Mouse (Mus musculus) neural tube, embryonic 10.5 days (tissue): Measurements from ENCODE around the gene Tcp11.

ENCODE experiments used
- DNase-seq: peaks from one replicate; pipeline ENCODE4 v3.0.0-alpha.2; 2017; ENCODE audit warnings: low spot score; ENCODE audit errors: extremely low spot score

The Tcp11 gene

GRCm38 (mm10) chr17:28080045-28080816 lies at the start of gene Tcp11:
Gene Tcp11, minus strand, starts transcription at chr17:28080639.
- peak; percentile 70 for DNase-seq

- no peak for DNase-seq
Observed at GRCm38 (mm10) chr17:28129796-28130195, 49.4 kb upstream of the Tcp11 start.

GRCm38 (mm10) chr17:28124368-28124767 lies 43.9 kb upstream of the Tcp11 start:
- DNase-seq: no peak

- peak; percentile 37 for DNase-seq
Observed at GRCm38 (mm10) chr17:28123627-28124026, 43.2 kb upstream of the Tcp11 start.

GRCm38 (mm10) chr17:28122949-28123348 lies 42.5 kb upstream of the Tcp11 start:
- no peak for DNase-seq

- no peak for DNase-seq
Observed at GRCm38 (mm10) chr17:28120460-28120859, 40.0 kb upstream of the Tcp11 start.

- DNase-seq: no peak
Observed at GRCm38 (mm10) chr17:28117451-28118209, 37.2 kb upstream of the Tcp11 start.

- no peak for DNase-seq
Observed at GRCm38 (mm10) chr17:28116335-28116734, 35.9 kb upstream of the Tcp11 start.

GRCm38 (mm10) chr17:28112266-28112665 lies 31.8 kb upstream of the Tcp11 start:
- DNase-seq: no peak

GRCm38 (mm10) chr17:28107275-28107674 lies 26.8 kb upstream of the Tcp11 start:
- DNase-seq: peak; percentile 65

- no peak for DNase-seq
Observed at GRCm38 (mm10) chr17:28106352-28106751, 25.9 kb upstream of the Tcp11 start.

GRCm38 (mm10) chr17:28104416-28104815 lies 24.0 kb upstream of the Tcp11 start:
- no peak for DNase-seq

- no peak for DNase-seq
Observed at GRCm38 (mm10) chr17:28101902-28102319, 21.5 kb upstream of the Tcp11 start.

GRCm38 (mm10) chr17:28101284-28101887 lies 20.9 kb upstream of the Tcp11 start:
- DNase-seq: no peak

GRCm38 (mm10) chr17:28100669-28101068 lies 20.2 kb upstream of the Tcp11 start:
- DNase-seq: no peak

GRCm38 (mm10) chr17:28099086-28099485 lies 18.6 kb upstream of the Tcp11 start:
- no peak for DNase-seq

- no peak for DNase-seq
Observed at GRCm38 (mm10) chr17:28097308-28097707, 16.9 kb upstream of the Tcp11 start.

GRCm38 (mm10) chr17:28096418-28096817 lies 16.0 kb upstream of the Tcp11 start:
- no peak for DNase-seq

GRCm38 (mm10) chr17:28093837-28094236 lies 13.4 kb upstream of the Tcp11 start:
- DNase-seq: no peak

- DNase-seq: no peak
Observed at GRCm38 (mm10) chr17:28092297-28092696, 11.9 kb upstream of the Tcp11 start.

- no peak for DNase-seq
Observed at GRCm38 (mm10) chr17:28088718-28089117, 8.3 kb upstream of the Tcp11 start.

GRCm38 (mm10) chr17:28087430-28087829 lies 7.0 kb upstream of the Tcp11 start:
- DNase-seq: no peak
